Mouse (Mus musculus) myocyte (in vitro differentiated cells): Measurements from ENCODE around the gene Zfp853.
A peak's percentile ranks its signal among the peaks of the same experiment; 100 is the strongest.

Experiments
- E2F4 ChIP-seq: IDR thresholded peaks from one replicate; pipeline ENCODE4 v1.6.1; 2011; ENCODE audit warnings: mild to moderate bottlenecking, control low read depth, moderate library complexity; ENCODE audit not compliant: insufficient read depth
- MAX ChIP-seq: IDR thresholded peaks from one replicate; pipeline ENCODE4 v1.6.1; 2011; ENCODE audit warnings: low read depth, mild to moderate bottlenecking, control low read depth
- MYOD1 ChIP-seq, 3 experiments: IDR thresholded peaks; one replicate each; pipeline ENCODE4 v1.6.1; 2011; ENCODE audit warnings: control low read depth in 2 of 3, low read depth in 2 of 3, mild to moderate bottlenecking in 2 of 3, moderate library complexity in 1 of 3; ENCODE audit not compliant: insufficient read length in 2 of 3, control insufficient read depth in 1 of 3
- POLR2A ChIP-seq: IDR thresholded peaks from one replicate; pipeline ENCODE4 v1.6.1; 2011; ENCODE audit warnings: low read depth, mild to moderate bottlenecking, control low read depth, moderate library complexity; ENCODE audit not compliant: insufficient read length
- POLR2AphosphoS2 ChIP-seq: IDR thresholded peaks from one replicate; pipeline ENCODE4 v1.6.1; 2011; ENCODE audit warnings: low read depth, control low read depth; ENCODE audit not compliant: insufficient read length
- SRF ChIP-seq: IDR thresholded peaks from one replicate; pipeline ENCODE4 v1.6.1; 2011; ENCODE audit warnings: low read depth; ENCODE audit not compliant: control insufficient read depth, insufficient read length
- TCF12 ChIP-seq: IDR thresholded peaks from one replicate; pipeline ENCODE4 v1.6.1; 2011; ENCODE audit warnings: mild to moderate bottlenecking, control low read depth; ENCODE audit not compliant: poor library complexity, insufficient read depth, severe bottlenecking
- USF1 ChIP-seq: IDR thresholded peaks from one replicate; pipeline ENCODE4 v1.6.1; 2011; ENCODE audit warnings: low read depth, mild to moderate bottlenecking, control low read depth, moderate library complexity

DNA sequence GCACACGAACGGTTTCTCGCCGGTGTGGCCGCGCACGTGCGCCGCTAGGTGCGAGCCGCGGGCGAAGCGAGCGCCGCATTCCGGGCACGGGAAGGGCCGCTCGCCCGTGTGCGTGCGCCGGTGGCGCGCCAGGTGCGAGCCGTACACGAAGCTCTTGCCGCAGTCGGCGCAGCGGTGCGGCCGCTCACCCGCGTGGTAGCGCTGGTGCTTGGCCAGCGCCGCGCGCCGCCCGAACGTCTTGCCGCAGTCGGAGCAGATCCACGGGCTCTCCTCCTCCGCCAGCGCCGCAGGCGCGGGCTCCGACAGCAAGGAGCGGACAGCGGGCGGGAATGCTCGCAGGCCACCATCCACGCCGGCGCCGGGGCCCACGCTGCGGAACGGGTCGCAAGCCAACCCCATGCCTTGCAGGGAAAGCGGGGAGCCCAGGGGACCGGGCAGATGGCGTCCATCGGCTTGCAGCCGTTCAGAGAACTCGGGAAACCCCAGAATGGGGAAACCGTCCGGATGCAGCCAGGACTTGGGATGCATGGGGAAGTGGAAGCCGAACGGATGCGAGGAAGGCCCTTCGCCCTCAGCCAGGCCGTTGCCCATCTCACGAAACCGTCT lies 39.4 kb downstream of the Zfp853 start:
- no peak for TF ChIP-seq POLR2A
- no peak for TF ChIP-seq MAX
- peak in 1 of 3 experiments; percentile 9 for TF ChIP-seq MYOD1 (IDR thresholded peaks at IDR 0.05; ENCODE audit: control insufficient read depth in 1 of 3, insufficient read length in 2 of 3, low read depth in 2 of 3)
- TF ChIP-seq SRF, result no peak
- TF ChIP-seq E2F4, result no peak
- TF ChIP-seq USF1, result no peak
- TF ChIP-seq TCF12, result no peak
- no peak for TF ChIP-seq POLR2AphosphoS2
